20 mouse cellular contexts compared by ENCODE assay signal in the genomic region with DNA sequence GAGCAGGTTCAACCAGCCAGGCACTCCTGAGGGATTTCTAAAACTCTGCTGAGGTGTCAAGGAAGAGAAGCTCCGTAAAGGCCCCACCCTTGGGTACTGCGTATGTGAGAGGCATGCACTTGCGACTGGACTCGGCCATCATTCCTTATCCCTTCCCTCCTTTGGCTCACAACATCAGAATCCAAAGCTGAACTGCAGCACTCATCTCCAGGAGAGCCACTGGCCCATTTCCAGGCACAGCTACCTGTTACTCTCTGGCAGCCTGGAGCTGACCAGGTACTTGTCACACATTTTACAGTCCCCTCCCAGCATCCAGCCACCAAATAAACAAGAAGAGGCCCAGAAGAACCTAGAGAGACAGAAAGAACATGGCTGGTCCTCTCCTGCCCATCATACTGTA. TPM values are rescaled to one million over a fixed set of nuclear protein-coding genes. Genes with fewer than 3 reads are reported as not detected.
DNase-seq lines count a peak whose midpoint lies in the region; ATAC-seq and TF ChIP-seq lines count a peak whose summit lies in the region.
"Had no signal": no experiment of that assay in that cellular context is flagged by ENCODE, and none has a peak within 500 bp of the region (broad histone marks: within the 10 kb centered on the region; RNA-seq: fewer than 3 reads in every experiment).

No protein-coding gene starts in this region.

- H3K9ac ChIP-seq in intestine, embryonic 15.5 days = no peak overlapping the region
- H3K9ac ChIP-seq in intestine, postnatal 0 days (ENCODE audit: low read depth, low read length) = no peak overlapping the region
- no peak overlapping the region for H3K9ac ChIP-seq in stomach, embryonic 16.5 days (ENCODE audit: low read length)
- H3K9ac ChIP-seq in midbrain, embryonic 15.5 days = no peak overlapping the region
- H3K9ac ChIP-seq: forebrain, embryonic 13.5 days; forebrain, postnatal 0 days; heart, embryonic 15.5 days; hindbrain, embryonic 13.5 days had no signal

- 0 out of 2 replicates have a peak, but pooled peaks have one; percentile 18 for ATAC-seq in intestine, embryonic 15.5 days
- no peak for ATAC-seq in intestine, postnatal 0 days
- ATAC-seq in stomach, embryonic 16.5 days (ENCODE audit: insufficient read depth, low FRiP score) = no peak
- no peak for ATAC-seq in midbrain, embryonic 15.5 days (replicated peaks)
- ATAC-seq: forebrain, embryonic 13.5 days; forebrain, postnatal 0 days; hindbrain, postnatal 0 days had no signal

- TF ChIP-seq POLR2A in spleen, adult 2 months (IDR thresholded peaks at IDR 0.05; ENCODE audit: low read depth, low read length) = no peak

- H3K27ac ChIP-seq in intestine, embryonic 15.5 days = no peak overlapping the region
- no peak overlapping the region for H3K27ac ChIP-seq in intestine, postnatal 0 days (ENCODE audit: low read depth, low read length)
- peak overlapping the region; percentile 81 for H3K27ac ChIP-seq in spleen, adult 2 months (ENCODE audit: insufficient read depth, low read length)
- H3K27ac ChIP-seq in stomach, embryonic 16.5 days (ENCODE audit: low read length) = peak overlapping the region; percentile 53
- H3K27ac ChIP-seq in midbrain, embryonic 15.5 days = no peak overlapping the region
- H3K27ac ChIP-seq: forebrain, embryonic 13.5 days; gastrocnemius, adult 2 months; heart, embryonic 15.5 days; hindbrain, embryonic 13.5 days; hindbrain, postnatal 0 days had no signal

- 92% methylated on average over 4 of the region's 4 CpGs for WGBS in intestine, embryonic 15.5 days
- 59% methylated on average over 4 of the region's 4 CpGs for WGBS in intestine, postnatal 0 days
- WGBS in spleen, adult 2 months = 90% methylated on average over 4 of the region's 4 CpGs
- 66% methylated on average over 4 of the region's 4 CpGs for WGBS in stomach, embryonic 16.5 days
- 98% methylated on average over 4 of the region's 4 CpGs for WGBS in midbrain, embryonic 15.5 days

- H3K27me3 ChIP-seq in intestine, embryonic 15.5 days (replicated peaks) = no peaks in the 10 kb centered on the region
- no peaks in the 10 kb centered on the region for H3K27me3 ChIP-seq in intestine, postnatal 0 days (replicated peaks; ENCODE audit: control insufficient read depth, insufficient read depth, low read length)
- no peaks in the 10 kb centered on the region for H3K27me3 ChIP-seq in spleen, adult 2 months (ENCODE audit: control insufficient read depth, insufficient read depth, low read length)
- no peaks in the 10 kb centered on the region for H3K27me3 ChIP-seq in stomach, embryonic 16.5 days (ENCODE audit: control insufficient read depth, insufficient read depth, low read length)
- H3K27me3 ChIP-seq in midbrain, embryonic 15.5 days (replicated peaks) = no peaks in the 10 kb centered on the region
- H3K27me3 ChIP-seq: forebrain, embryonic 13.5 days; heart, embryonic 15.5 days; hindbrain, embryonic 13.5 days had no signal

- no peak overlapping the region for H3K4me3 ChIP-seq in intestine, embryonic 15.5 days (replicated peaks)
- H3K4me3 ChIP-seq in intestine, postnatal 0 days (ENCODE audit: low read depth, low read length) = no peak overlapping the region
- no peak overlapping the region for H3K4me3 ChIP-seq in spleen, adult 2 months (ENCODE audit: extremely low read depth, insufficient read depth, insufficient read length)
- H3K4me3 ChIP-seq in stomach, embryonic 16.5 days (replicated peaks; ENCODE audit: low read length) = peak overlapping the region; percentile 12; the same call in 1 of the 2 replicates
- H3K4me3 ChIP-seq in midbrain, embryonic 15.5 days = no peak overlapping the region
- H3K4me3 ChIP-seq: forebrain, embryonic 13.5 days; gastrocnemius, adult 2 months; heart, embryonic 15.5 days; hindbrain, embryonic 13.5 days had no signal

- H3K36me3 ChIP-seq in intestine, embryonic 15.5 days = no peaks in the 10 kb centered on the region
- no peaks in the 10 kb centered on the region for H3K36me3 ChIP-seq in intestine, postnatal 0 days (ENCODE audit: control insufficient read depth, insufficient read depth)
- no peaks in the 10 kb centered on the region for H3K36me3 ChIP-seq in spleen, adult 2 months (ENCODE audit: control insufficient read depth, insufficient read depth, low read length)
- H3K36me3 ChIP-seq in stomach, embryonic 16.5 days (ENCODE audit: control insufficient read depth, insufficient read depth, low read length) = no peaks in the 10 kb centered on the region
- no peaks in the 10 kb centered on the region for H3K36me3 ChIP-seq in midbrain, embryonic 15.5 days (replicated peaks)
- H3K36me3 ChIP-seq: heart, embryonic 15.5 days; hindbrain, embryonic 13.5 days had no signal

- DNase-seq in cerebellum, postnatal 14 days = peak; percentile 22 to 30
- DNase-seq in cerebellum, adult 9-10 months = no peak
- no peak for DNase-seq in spleen, adult 2 months (ENCODE audit: low read depth in 1 of 2, low spot score in 2 of 2)
- no peak for DNase-seq in spleen, adult 12 weeks (ENCODE audit: low spot score)
- DNase-seq: adrenal gland, postnatal 10 days; forebrain, postnatal 0 days; gastrocnemius, adult 2 months; gastrocnemius, postnatal 36 days; heart, adult 18-20 months; heart, postnatal 14 days had no signal

- no peak overlapping the region for H3K4me2 ChIP-seq in intestine, embryonic 15.5 days (replicated peaks)
- no peak overlapping the region for H3K4me2 ChIP-seq in intestine, postnatal 0 days (replicated peaks; ENCODE audit: low read depth)
- H3K4me2 ChIP-seq in stomach, embryonic 16.5 days (ENCODE audit: low read depth, low read length) = no peak overlapping the region
- no peak overlapping the region for H3K4me2 ChIP-seq in midbrain, embryonic 15.5 days
- H3K4me2 ChIP-seq: forebrain, embryonic 13.5 days; heart, embryonic 11.5 days; heart, embryonic 15.5 days; hindbrain, embryonic 13.5 days had no signal

- TF ChIP-seq CTCF in intestine, postnatal 0 days (IDR thresholded peaks at IDR 0.05; ENCODE audit: low read depth) = no peak
- TF ChIP-seq CTCF in spleen, adult 2 months (IDR thresholded peaks at IDR 0.05; ENCODE audit: extremely low read depth, insufficient read depth, insufficient read length, insufficient replicate concordance) = no peak

- no peaks in the 10 kb centered on the region for H3K9me3 ChIP-seq in intestine, embryonic 15.5 days
- no peaks in the 10 kb centered on the region for H3K9me3 ChIP-seq in intestine, postnatal 0 days (ENCODE audit: control insufficient read depth)
- H3K9me3 ChIP-seq in stomach, embryonic 16.5 days (replicated peaks; ENCODE audit: control insufficient read depth, low read length) = no peaks in the 10 kb centered on the region
- no peaks in the 10 kb centered on the region for H3K9me3 ChIP-seq in midbrain, embryonic 15.5 days
- H3K9me3 ChIP-seq: forebrain, embryonic 13.5 days; G1E; heart, embryonic 15.5 days; hindbrain, embryonic 13.5 days had no signal

- peaks cover 9% of the 10 kb centered on the region; the same call in 1 of the 2 replicates for H3K4me1 ChIP-seq in intestine, embryonic 15.5 days (replicated peaks)
- peaks cover 13% of the 10 kb centered on the region; the same call in 1 of the 2 replicates for H3K4me1 ChIP-seq in intestine, postnatal 0 days (replicated peaks; ENCODE audit: control insufficient read depth, insufficient read depth, low read length)
- H3K4me1 ChIP-seq in spleen, adult 2 months (ENCODE audit: control insufficient read depth, insufficient read depth, insufficient read length) = peaks cover 48% of the 10 kb centered on the region; the same call in 1 of the 2 replicates
- 0 out of 2 replicates have a peak, but pooled peaks cover 9% of the 10 kb centered on the region for H3K4me1 ChIP-seq in stomach, embryonic 16.5 days (ENCODE audit: control insufficient read depth, insufficient read depth, low read length)
- 0 out of 2 replicates have a peak, but pooled peaks cover 2% of the 10 kb centered on the region for H3K4me1 ChIP-seq in midbrain, embryonic 15.5 days

RNA-seq across cellular contexts. Expression of a gene that starts 40.7 kb away (rescaled TPM):
- polyA plus RNA-seq in intestine, embryonic 15.5 days (2015; fragmentation: Nextera tagmentation; extraction: Ambion mirVana) = 30.0 and 30.3 TPM in 2 replicates
- polyA plus RNA-seq in intestine, postnatal 0 days (2015; fragmentation: Nextera tagmentation; extraction: Ambion mirVana) = 16.8 and 17.2 TPM in 2 replicates
- 30.9 and 38.3 TPM in 2 replicates for polyA plus RNA-seq in spleen, adult 2 months (2012; rRNA removed)
- 39.5 and 43.6 TPM in 2 replicates for polyA plus RNA-seq in stomach, embryonic 16.5 days (2015; fragmentation: Nextera tagmentation; extraction: Ambion mirVana)
- polyA plus RNA-seq in midbrain, embryonic 15.5 days (2015; fragmentation: Nextera tagmentation; extraction: Ambion mirVana) = 70.4 and 75.0 TPM in 2 replicates

Comparison
In these comparisons a context has a peak if more than half of its experiments do, and no peak if none do; other contexts are left out.
1. DNase-seq: peak in cerebellum, postnatal 14 days (2 of 2); none in cerebellum, adult 9-10 months (single experiment), spleen, adult 2 months (0 of 2) and spleen, adult 12 weeks (single experiment).
2. H3K27ac ChIP-seq: peak in spleen, adult 2 months (single experiment) and stomach, embryonic 16.5 days (single experiment); none in intestine, embryonic 15.5 days (single experiment), intestine, postnatal 0 days (single experiment) and midbrain, embryonic 15.5 days (single experiment).